Mouse (Mus musculus) heart, adult 10 weeks (tissue): ENCODE results near the gene Scaper. TPM values are rescaled to one million over a fixed set of nuclear protein-coding genes. Genes with fewer than 3 reads are reported as not detected.

Experiments
- polyA plus RNA-seq: library from polyadenylated mRNA; stranded (reverse); fragments of 350-450 nt; fragmentation: Illumina TruSeq; extraction: RNeasy Lipid Tissue Mini Kit (QIAGEN cat#74804); gene quantifications from one replicate; pipeline ENCODE4 v1.2.3, GENCODE M21; 2014; ENCODE audit warnings: low read depth, low replicate concordance

Gene Scaper
- polyA plus RNA-seq: 11.0 TPM

DNA sequence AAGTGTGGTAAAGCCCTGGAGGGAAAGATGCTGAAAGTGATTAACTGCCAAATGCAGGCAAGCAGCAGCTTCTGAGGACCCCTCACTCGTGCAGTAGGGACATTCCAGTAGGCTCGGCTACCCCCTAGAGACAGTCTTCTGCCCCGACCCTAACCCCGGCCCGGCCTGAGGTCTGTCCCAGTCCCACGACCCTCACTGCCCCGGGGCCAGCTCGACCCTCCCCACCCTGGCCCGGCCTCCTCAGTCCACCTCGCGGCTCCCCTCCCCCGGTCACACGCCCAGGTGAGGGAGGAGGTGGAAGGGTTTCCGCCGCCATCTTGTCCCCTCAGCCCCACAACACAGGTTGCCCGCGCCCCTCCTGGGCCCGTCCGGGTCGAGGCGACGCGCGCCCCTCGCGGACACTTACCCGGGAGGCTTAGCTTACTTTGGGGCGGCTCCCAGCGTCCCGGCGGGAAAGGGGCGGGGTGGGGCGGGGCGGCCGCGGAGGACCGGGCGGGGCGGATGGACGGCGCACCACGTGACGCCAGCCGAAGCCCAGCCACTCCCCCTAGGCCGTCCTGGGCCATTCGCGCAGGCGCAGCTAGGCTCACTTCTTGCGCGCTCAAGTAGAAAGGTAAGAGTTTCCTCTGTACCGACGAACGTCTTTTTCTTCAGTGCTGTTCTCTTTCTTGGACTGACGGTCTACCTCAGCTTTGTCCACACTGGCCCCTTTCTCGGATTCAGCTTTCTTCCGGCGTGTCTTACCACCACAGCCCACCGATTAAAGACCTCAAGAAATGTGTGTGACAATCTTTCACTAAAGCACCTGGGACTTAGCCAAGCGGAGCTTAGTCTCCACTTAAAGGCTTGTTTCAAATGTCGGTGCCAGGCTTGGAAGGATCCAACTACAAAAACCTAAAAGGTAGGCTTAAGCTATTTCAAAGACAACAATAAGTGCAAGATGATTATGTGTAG is at the start of gene Scaper:
TSS of gene Scaper (minus strand) at position 456 of the 954 bp plus-strand sequence.

DNA sequence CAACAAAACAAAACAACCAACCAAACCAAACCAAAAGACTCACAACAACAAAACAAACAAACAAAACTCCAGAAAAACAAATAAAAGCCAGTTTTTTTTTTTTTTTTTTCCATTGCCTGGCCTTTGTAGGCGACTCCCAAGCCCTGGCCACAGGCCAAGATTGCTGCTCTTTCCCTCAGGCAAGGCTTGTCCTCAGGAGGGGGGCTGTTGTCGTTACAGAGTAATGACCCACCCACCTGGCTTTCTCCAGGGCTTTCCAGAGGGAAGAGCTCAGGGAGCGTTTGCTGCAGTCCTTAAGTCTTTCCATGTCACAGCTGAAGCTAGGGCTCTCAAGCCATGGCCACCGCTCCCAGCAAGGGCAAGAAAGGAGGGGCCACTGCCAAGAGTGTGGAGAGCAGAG is 399.5 kb downstream of the Scaper start, which contains the start of gene Isl2:
TSS of gene Isl2 (plus strand) at position 296 of the 400 bp plus-strand sequence.

DNA sequence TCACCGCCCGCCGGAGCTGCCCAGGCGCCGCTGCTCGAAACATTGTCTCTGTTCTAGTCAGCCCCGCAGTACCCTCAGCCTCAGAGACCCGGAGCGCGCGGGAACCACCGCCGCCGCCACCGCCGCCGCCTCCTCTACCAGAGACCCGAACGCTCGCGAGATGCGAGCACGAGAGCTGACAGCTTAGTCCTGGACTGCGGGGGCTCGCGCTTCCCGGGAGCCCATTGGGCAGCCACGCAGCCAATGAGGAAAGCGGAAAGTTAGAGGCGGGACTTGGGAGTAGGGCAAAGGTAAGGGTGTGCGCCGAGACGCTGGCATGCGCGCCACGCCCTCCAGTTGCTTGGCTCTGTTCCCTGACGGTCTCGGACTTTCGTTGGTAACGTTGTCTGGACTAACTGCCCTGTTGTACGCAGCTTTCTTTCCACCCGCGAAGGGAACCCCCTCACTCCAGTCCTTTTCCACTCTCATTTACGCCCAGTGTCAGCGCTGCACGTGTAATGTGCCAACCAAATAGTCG is 425.8 kb downstream of the Scaper start, which contains the start of gene Etfa:
TSS of gene Etfa (minus strand) at position 217 of the 517 bp plus-strand sequence.

Other genes with a start within 250 kb of the Scaper start
- not detected for gene 4930563M21Rik, start 72.4 kb upstream of the Scaper start, polyA plus RNA-seq
- 54.2 TPM for gene Rcn2, start 103.7 kb upstream of the Scaper start, polyA plus RNA-seq
- 0.89 TPM for gene Pstpip1, start 151.8 kb upstream of the Scaper start, polyA plus RNA-seq
- gene Tspan3, start 227.4 kb upstream of the Scaper start, polyA plus RNA-seq: 196 TPM